Mouse (Mus musculus): ENCODE measurements around the gene 0610010F05Rik. TPM values are rescaled to one million over a fixed set of nuclear protein-coding genes. Genes with fewer than 3 reads are reported as not detected.

Gene 0610010F05Rik
- polyA plus RNA-seq, 1 experiment from 2014 or later = 185 TPM

GRCm38 (mm10) chr11:23518981-23519380, 114.5 kb downstream of the 0610010F05Rik start:
- DNase-seq (no peak), ATAC-seq (ENCODE audit: low FRiP score, low TSS enrichment) (no peak)
- H3K9me3 ChIP-seq (ENCODE audit: control insufficient read depth, low read length) = no peaks in the 10 kb centered on the region
- WGBS = 81% methylated on average over 3 of the region's 3 CpGs
- no peaks in the 10 kb centered on the region for H3K36me3 ChIP-seq (ENCODE audit: control insufficient read depth, insufficient read depth, low read length)
- no peak overlapping the region for H3K4me3 ChIP-seq (replicated peaks; ENCODE audit: low read depth, low read length)
- H3K4me1 ChIP-seq (ENCODE audit: control insufficient read depth, insufficient read depth, low read length) = no peaks in the 10 kb centered on the region
- no peak overlapping the region for H3K9ac ChIP-seq (replicated peaks; ENCODE audit: low read length)
- H3K27me3 ChIP-seq (ENCODE audit: control insufficient read depth, insufficient read depth, low read length) = no peaks in the 10 kb centered on the region
- H3K27ac ChIP-seq (replicated peaks; ENCODE audit: low read depth, low read length) = no peak overlapping the region
- H3K4me2 ChIP-seq (ENCODE audit: low read length) = no peak overlapping the region

- DNase-seq = no peak
- WGBS = 76% methylated on average over 2 of the region's 2 CpGs
- no peak overlapping the region for H3K4me2 ChIP-seq (ENCODE audit: low read length)
Measured at GRCm38 (mm10) chr11:23515315-23515714, 118.1 kb downstream of the 0610010F05Rik start.

More at GRCm38 (mm10) chr11:23515315-23515714, 118.1 kb downstream of the 0610010F05Rik start:
- Histone ChIP-seq H3K36me3 (ENCODE audit: control insufficient read depth, insufficient read depth, low read length) (no peaks in the 10 kb centered on the region), H3K9ac (replicated peaks; ENCODE audit: low read length) (no peak overlapping the region), H3K4me1 (ENCODE audit: control insufficient read depth, insufficient read depth, low read length) (no peaks in the 10 kb centered on the region), H3K27ac (replicated peaks; ENCODE audit: low read depth, low read length) (no peak overlapping the region), H3K27me3 (ENCODE audit: control insufficient read depth, insufficient read depth, low read length) (no peaks in the 10 kb centered on the region), H3K9me3 (ENCODE audit: control insufficient read depth, low read length) (no peaks in the 10 kb centered on the region), H3K4me3 (replicated peaks; ENCODE audit: low read depth, low read length) (no peak overlapping the region)
- no peak for ATAC-seq (ENCODE audit: low FRiP score, low TSS enrichment)

Other genes with a start within 250 kb of the 0610010F05Rik start
- 104 and 122 TPM in 2 replicates for gene Ahsa2, start 135.6 kb downstream of the 0610010F05Rik start, polyA plus RNA-seq (2014; fragmentation: Nextera tagmentation; extraction: Ambion mirVana)
- gene 1700093K21Rik, start 112.5 kb downstream of the 0610010F05Rik start, polyA plus RNA-seq (2014; fragmentation: Nextera tagmentation; extraction: Ambion mirVana) = 0.28 TPM in 1 of 2 replicates, not detected in the other
- gene Pus10, start 32.0 kb upstream of the 0610010F05Rik start, polyA plus RNA-seq (2014; fragmentation: Nextera tagmentation; extraction: Ambion mirVana) = 11.2 and 14.3 TPM in 2 replicates
- 40.1 and 46.2 TPM in 2 replicates for gene Pex13, start 32.3 kb upstream of the 0610010F05Rik start, polyA plus RNA-seq (2014; fragmentation: Nextera tagmentation; extraction: Ambion mirVana)
- 0.28 and 0.30 TPM in 2 replicates for gene Rel, start 137.3 kb upstream of the 0610010F05Rik start, polyA plus RNA-seq (2014; fragmentation: Nextera tagmentation; extraction: Ambion mirVana)

Data from midbrain, embryonic 14.5 days (tissue).